Mouse (Mus musculus) embryonic facial prominence, embryonic 11.5 days (tissue): ENCODE data around the gene Fgf8. TPM values are rescaled to one million over a fixed set of nuclear protein-coding genes. Genes with fewer than 3 reads are reported as not detected.

Experiments
- ATAC-seq: fragments of 200-750 bp; cut with Nextera tagmentation; replicated peaks from 2 replicates; pipeline ENCODE4 v1.8.0; 2017; ENCODE audit warnings: low read depth; ENCODE audit not compliant: insufficient number of reproducible peaks, low FRiP score, low TSS enrichment
- DNase-seq: peaks from one replicate; pipeline ENCODE4 v3.0.0-alpha.2; 2015; ENCODE audit warnings: low spot score
- H3K27ac ChIP-seq: fragments of 300-500 bp; sonication (generic); replicated peaks from 2 replicates; pipeline ENCODE4 v1.5.1; 2014; ENCODE audit warnings: mild to moderate bottlenecking, low read depth, low read length, control low read depth
- H3K27me3 ChIP-seq: fragments of 300-500 bp; sonication (generic); 2 replicates; pipeline ENCODE4 v1.6.1; 2014; ENCODE audit warnings: mild to moderate bottlenecking, low read length, moderate library complexity, mixed read lengths; ENCODE audit not compliant: control insufficient read depth, insufficient read depth
- H3K36me3 ChIP-seq: fragments of 300-500 bp; sonication (generic); replicated peaks from 2 replicates; pipeline ENCODE4 v1.6.1; 2014; ENCODE audit warnings: low read depth, mild to moderate bottlenecking, low read length, moderate library complexity, mixed read lengths; ENCODE audit not compliant: control insufficient read depth, insufficient read depth
- H3K4me1 ChIP-seq: fragments of 300-500 bp; sonication (generic); 2 replicates; pipeline ENCODE4 v1.6.1; 2014; ENCODE audit warnings: low read length, mixed read lengths; ENCODE audit not compliant: control insufficient read depth, insufficient read depth
- H3K4me2 ChIP-seq: fragments of 300-500 bp; sonication (generic); 2 replicates; pipeline ENCODE4 v1.6.1; 2014; ENCODE audit warnings: low read depth, mild to moderate bottlenecking, control low read depth, low read length, moderate library complexity
- H3K4me3 ChIP-seq: fragments of 300-500 bp; sonication (generic); 2 replicates; pipeline ENCODE4 v1.5.1; 2014; ENCODE audit warnings: low read depth, low read length, control low read depth
- H3K9ac ChIP-seq: fragments of 300-500 bp; sonication (generic); replicated peaks from 2 replicates; pipeline ENCODE4 v1.6.1; 2014; ENCODE audit warnings: mild to moderate bottlenecking, control low read depth, low read length
- H3K9me3 ChIP-seq: fragments of 300-500 bp; sonication (generic); replicated peaks from 2 replicates; pipeline ENCODE4 v1.6.1; 2016; ENCODE audit warnings: mild to moderate bottlenecking, low read length, inconsistent platforms, mixed read lengths; ENCODE audit not compliant: control insufficient read depth
- WGBS: fragments of 180-500 bp; shearing (Covaris S2); extraction: QIAGEN DNeasy Blood & Tissue Kit; methylation state at CpG from one replicate; pipeline ENCODE4 v1.1.7; 2014; 5-methylcytosine and 5-hydroxymethylcytosine counted together
- polyA plus RNA-seq: library from polyadenylated mRNA; unstranded; fragments of >200 nt; fragmentation: Nextera tagmentation; extraction: Ambion mirVana; gene quantifications from 2 replicates; pipeline ENCODE4 v1.2.1, GENCODE M21; 2014

Fgf8 gene
- polyA plus RNA-seq, 1 experiment from 2014 or later, result 17.7 TPM

DNA sequence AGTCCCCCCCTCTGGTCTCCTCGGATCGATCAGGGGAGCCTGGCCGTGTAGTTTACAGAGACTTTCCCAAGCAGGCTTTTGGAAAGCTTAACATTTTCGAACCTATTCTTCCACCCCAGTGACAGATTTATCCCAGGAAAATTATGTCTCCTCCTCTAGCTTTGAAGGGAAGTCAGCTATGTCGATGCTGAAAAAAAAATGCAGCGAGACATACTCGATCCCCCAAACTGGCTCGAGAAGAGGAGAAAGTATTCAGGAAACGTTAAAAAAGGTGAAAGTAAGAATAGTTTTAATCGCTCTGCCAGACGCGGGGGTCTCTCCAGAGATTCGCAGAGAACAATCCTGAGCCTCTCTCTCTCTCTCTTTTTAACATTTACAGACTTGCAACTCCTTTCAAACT lies 2.5 kb downstream of the Fgf8 start:
- DNase-seq (no peak), ATAC-seq (no peak)
- Histone ChIP-seq H3K9ac (no peak overlapping the region), H3K36me3 (no peaks in the 10 kb centered on the region), H3K4me2 (no peak overlapping the region), H3K4me3 (no peak overlapping the region), H3K27me3 (peaks cover 89% of the 10 kb centered on the region), H3K27ac (no peak overlapping the region), H3K4me1 (peaks cover 18% of the 10 kb centered on the region), H3K9me3 (no peaks in the 10 kb centered on the region)
- 4% methylated on average over 13 of the region's 13 CpGs for WGBS

DNA sequence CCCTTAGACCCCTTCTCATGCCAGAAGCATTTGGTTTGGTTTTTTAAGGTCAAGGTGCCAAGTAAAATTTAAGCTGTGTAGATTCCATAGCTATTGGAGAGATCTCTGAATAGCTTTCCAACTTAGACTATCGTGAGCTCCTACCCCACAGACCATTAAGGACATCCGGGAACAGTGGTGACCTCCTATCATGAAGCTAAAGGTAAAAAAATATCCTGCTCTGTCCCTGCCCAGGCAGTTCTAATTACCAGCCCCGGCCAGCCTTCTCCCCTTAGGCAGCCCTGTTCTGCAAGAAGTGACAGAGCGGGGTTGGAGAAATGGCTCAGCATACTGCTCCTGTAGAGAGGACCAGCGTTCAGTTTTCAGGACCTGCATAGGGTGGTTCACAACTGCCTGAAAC lies 4.2 kb downstream of the Fgf8 start:
- DNase-seq (no peak), ATAC-seq (no peak)
- no peaks in the 10 kb centered on the region for H3K36me3 ChIP-seq
- 28% methylated on average over 5 of the region's 5 CpGs for WGBS
- H3K9ac ChIP-seq, result no peak overlapping the region
- peaks cover 18% of the 10 kb centered on the region for H3K4me1 ChIP-seq
- H3K27ac ChIP-seq, result no peak overlapping the region
- H3K9me3 ChIP-seq, result no peaks in the 10 kb centered on the region
- H3K27me3 ChIP-seq, result peaks cover 87% of the 10 kb centered on the region
- no peak overlapping the region for H3K4me3 ChIP-seq
- H3K4me2 ChIP-seq, result no peak overlapping the region

DNA sequence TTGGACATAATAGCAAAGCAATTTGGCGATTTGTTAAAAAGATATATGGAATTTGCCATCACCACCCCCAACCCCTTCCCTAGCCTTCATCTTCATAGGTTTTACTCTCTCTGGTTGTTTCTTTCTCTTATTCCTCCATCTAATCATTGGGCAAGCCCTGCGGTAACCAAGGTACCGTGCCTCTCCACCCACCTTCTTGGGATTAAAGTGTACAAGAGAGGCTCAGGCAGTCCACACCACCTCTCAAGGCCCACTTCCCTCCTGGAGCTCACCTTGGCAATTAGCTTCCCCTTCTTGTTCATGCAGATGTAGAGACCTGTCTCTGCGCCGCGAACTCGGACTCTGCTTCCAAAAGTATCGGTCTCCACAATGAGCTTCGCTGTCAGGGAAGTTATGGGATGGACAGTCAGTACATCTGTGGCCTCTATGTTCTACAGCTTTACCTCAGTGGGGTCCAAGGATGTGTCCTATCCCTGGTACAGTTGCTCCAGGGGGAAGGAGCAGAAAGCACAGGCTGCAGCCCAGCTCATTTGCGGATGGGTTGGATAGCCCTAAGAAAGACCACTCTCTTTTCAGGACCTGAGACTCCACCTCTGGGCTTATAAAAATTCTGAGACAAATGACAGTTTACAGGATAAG lies 4.8 kb downstream of the Fgf8 start:
- H3K36me3 ChIP-seq, result no peaks in the 10 kb centered on the region
- H3K4me2 ChIP-seq, result no peak overlapping the region
- WGBS, result 51% methylated on average over 10 of the region's 10 CpGs
- H3K9me3 ChIP-seq, result no peaks in the 10 kb centered on the region
- peaks cover 15% of the 10 kb centered on the region for H3K4me1 ChIP-seq
- no peak overlapping the region for H3K4me3 ChIP-seq
- no peak overlapping the region for H3K27ac ChIP-seq
- no peak for ATAC-seq
- DNase-seq, result no peak
- H3K27me3 ChIP-seq, result peaks cover 85% of the 10 kb centered on the region
- no peak overlapping the region for H3K9ac ChIP-seq

DNA sequence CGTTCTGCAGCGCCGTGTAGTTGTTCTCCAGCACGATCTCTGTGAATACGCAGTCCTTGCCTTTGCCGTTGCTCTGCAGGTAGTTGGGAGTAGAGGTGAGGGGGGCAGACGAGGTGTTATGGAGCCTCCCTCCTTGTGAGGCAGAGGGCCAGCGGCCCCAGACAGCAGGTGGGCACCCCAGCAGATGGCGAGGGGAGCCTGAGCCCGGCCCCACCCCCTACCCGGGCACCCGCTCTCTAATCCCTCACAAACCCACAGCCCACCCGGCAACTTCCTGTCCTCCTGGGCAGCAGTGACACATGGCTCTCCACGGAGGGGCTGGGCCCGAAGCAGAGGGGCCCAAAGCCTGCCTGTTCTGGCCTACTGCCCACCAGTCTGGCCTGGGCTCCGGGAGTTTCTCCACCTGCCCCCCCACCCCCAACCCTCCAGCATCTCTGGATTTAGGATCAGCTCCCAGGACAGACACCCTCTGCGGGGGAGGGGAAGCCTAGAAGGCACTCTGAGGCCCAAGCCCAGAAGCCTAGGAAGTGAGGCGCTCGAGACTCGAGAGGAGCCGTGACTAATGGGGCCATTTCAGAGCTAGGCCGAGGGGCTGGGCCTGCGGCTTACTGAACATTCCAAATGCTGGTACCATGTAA lies 5.4 kb downstream of the Fgf8 start:
- Histone ChIP-seq H3K27me3 (peaks cover 82% of the 10 kb centered on the region), H3K36me3 (no peaks in the 10 kb centered on the region), H3K4me1 (peaks cover 10% of the 10 kb centered on the region), H3K9ac (peak overlapping the region; percentile 30; the same call in 1 of the 2 replicates), H3K4me3 (peak overlapping the region; percentile 13; the same call in 1 of the 2 replicates), H3K9me3 (no peaks in the 10 kb centered on the region), H3K4me2 (peak overlapping the region; percentile 48), H3K27ac (no peak overlapping the region)
- DNase-seq, result peak; percentile 57
- WGBS, result 3% methylated on average over 23 of the region's 23 CpGs
- peak; percentile 37; the same call in 1 of the 2 replicates for ATAC-seq

DNA sequence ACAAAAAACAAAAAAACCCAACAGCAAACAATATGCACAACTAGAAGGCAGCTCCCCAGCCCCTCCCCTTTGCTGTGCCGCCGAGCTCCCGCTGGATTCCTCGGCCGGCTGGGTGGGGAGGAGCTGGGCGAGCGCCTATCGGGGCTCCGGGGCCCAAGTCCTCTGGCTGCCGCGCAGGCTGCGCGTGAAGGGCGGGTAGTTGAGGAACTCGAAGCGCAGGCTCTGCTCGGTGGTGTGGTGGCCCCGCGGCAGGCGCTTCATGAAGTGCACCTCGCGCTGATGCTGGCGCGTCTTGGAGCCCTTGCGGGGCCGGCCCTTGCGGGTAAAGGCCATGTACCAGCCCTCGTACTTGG lies 5.9 kb downstream of the Fgf8 start:
- no peaks in the 10 kb centered on the region for H3K36me3 ChIP-seq
- H3K9ac ChIP-seq, result peak overlapping the region; percentile 30; the same call in 1 of the 2 replicates
- WGBS, result under 1% methylated on average over 28 of the region's 28 CpGs
- H3K27ac ChIP-seq, result no peak overlapping the region
- ATAC-seq (no peak), DNase-seq (peak; percentile 70)
- H3K4me3 ChIP-seq, result peak overlapping the region; percentile 13; the same call in 1 of the 2 replicates
- H3K4me2 ChIP-seq, result peak overlapping the region; percentile 48
- H3K27me3 ChIP-seq, result peaks cover 77% of the 10 kb centered on the region
- H3K4me1 ChIP-seq, result peaks cover 8% of the 10 kb centered on the region
- no peaks in the 10 kb centered on the region for H3K9me3 ChIP-seq

DNA sequence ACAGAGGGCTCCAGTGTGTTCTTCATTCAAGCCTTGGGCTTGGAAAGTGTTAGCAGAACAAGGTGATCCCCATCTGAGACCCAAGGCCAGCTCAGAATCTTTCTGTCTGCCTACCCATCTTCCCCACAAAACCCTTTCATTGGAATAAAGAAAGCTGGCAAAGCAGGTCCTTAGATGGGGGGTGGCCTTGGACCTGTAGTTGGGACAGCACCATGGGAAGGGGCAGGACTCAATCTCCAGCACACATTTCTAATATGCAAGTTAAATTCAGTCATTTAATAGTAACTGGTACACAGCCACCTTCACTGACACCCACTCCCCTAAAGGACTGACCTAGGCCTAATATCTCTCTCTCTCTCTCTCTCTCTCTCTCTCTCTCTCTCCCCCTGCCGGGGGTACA lies 6.5 kb downstream of the Fgf8 start:
- H3K27me3 ChIP-seq, result peaks cover 71% of the 10 kb centered on the region
- DNase-seq, result no peak
- WGBS, result 56% methylated on average over 1 of the region's 1 CpGs
- no peak for ATAC-seq
- peaks cover 8% of the 10 kb centered on the region for H3K4me1 ChIP-seq
- no peak overlapping the region for H3K4me3 ChIP-seq
- no peak overlapping the region for H3K27ac ChIP-seq
- no peaks in the 10 kb centered on the region for H3K9me3 ChIP-seq
- no peaks in the 10 kb centered on the region for H3K36me3 ChIP-seq
- no peak overlapping the region for H3K4me2 ChIP-seq
- no peak overlapping the region for H3K9ac ChIP-seq

DNA sequence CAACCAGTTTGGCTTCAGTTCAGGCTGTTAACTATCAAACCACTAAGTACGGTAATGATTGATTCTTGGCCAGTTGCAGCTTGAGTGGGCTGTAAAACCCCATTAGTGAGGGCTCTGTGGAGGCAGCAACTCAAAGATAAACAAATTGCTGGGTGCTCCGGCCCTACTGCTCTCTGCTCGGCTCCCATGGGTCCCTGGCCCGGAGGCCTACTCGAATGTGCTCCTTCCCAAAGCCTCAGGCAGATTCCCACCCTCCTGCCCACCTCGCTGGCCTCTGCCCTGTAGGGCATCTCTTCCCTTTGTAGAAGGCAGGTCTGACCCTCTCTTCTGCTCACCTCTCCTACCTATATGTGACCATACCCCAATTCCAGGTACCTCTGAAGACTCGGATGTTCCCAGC lies 8.0 kb downstream of the Fgf8 start:
- H3K4me3 ChIP-seq, result no peak overlapping the region
- no peak overlapping the region for H3K27ac ChIP-seq
- no peak overlapping the region for H3K9ac ChIP-seq
- no peaks in the 10 kb centered on the region for H3K9me3 ChIP-seq
- no peak for ATAC-seq
- DNase-seq, result no peak
- H3K36me3 ChIP-seq, result no peaks in the 10 kb centered on the region
- H3K4me2 ChIP-seq, result no peak overlapping the region
- H3K4me1 ChIP-seq, result peaks cover 8% of the 10 kb centered on the region
- 40% methylated on average over 7 of the region's 7 CpGs for whole genome bisulfite sequencing
- peaks cover 64% of the 10 kb centered on the region for H3K27me3 ChIP-seq

DNA sequence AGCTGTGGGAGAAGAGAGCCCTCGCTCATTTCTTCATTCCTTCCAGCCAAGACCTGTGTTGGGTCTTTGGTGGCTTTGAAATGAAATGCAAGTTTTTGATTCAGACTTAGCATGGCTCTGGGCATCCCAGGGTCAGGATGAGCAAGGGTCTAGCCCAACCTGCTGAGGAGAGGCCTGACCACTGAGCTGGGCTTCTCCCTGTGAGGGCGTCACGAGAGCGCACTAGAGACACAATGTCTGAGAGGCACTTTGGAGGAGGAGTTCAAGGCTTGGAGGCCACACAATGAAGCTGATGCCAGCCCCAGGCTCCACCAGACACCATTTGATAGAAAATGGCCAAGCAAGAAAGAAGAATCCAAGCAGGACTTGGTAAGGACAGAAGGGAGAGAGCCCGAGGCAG lies 8.5 kb downstream of the Fgf8 start:
- Histone ChIP-seq H3K27ac (no peak overlapping the region), H3K4me3 (no peak overlapping the region), H3K9ac (no peak overlapping the region), H3K36me3 (no peaks in the 10 kb centered on the region), H3K4me1 (peaks cover 8% of the 10 kb centered on the region), H3K27me3 (peaks cover 58% of the 10 kb centered on the region), H3K9me3 (no peaks in the 10 kb centered on the region), H3K4me2 (no peak overlapping the region)
- 70% methylated on average over 5 of the region's 5 CpGs for WGBS
- DNase-seq, result no peak
- ATAC-seq, result no peak
